Mouse (Mus musculus): ENCODE data around the gene Hnrnpa1. TPM values are rescaled to one million over a fixed set of nuclear protein-coding genes. Genes with fewer than 3 reads are reported as not detected.

The Hnrnpa1 gene
- polyA plus RNA-seq, 1 experiment, result 185 TPM

DNA sequence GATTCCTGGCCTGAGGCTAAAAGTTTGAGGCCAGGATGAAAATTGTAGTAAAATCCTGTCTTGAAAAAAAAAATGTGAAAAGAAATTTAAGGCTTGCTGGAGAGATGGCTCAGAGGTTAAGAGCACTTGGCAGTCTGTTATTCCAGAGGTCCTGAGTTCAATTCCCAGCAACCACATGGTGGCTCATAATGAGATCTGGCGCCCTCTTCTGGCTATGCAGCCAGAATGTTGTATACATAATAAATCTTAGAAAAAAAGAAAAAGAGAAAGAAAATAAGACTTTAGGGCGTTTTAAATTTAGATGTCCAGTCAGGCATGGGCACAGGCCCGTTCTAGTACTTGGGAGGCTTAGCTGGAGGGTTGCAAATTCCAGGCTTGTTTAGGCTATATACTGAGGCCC is 39.5 kb downstream of the Hnrnpa1 start:
- Histone ChIP-seq H3K4me1 (ENCODE audit: control insufficient read depth, insufficient read depth, low read length) (0 out of 2 replicates have a peak, but pooled peaks cover 2% of the 10 kb centered on the region), H3K4me3 (ENCODE audit: insufficient read depth, low read depth, low read length) (no peak overlapping the region), H3K27ac (ENCODE audit: insufficient read depth, low read depth, low read length) (no peak overlapping the region; the same call in 1 of the 2 replicates)
- WGBS, result 54% methylated on average over 3 of the region's 3 CpGs
- TF ChIP-seq POLR2A (IDR thresholded peaks at IDR 0.05; ENCODE audit: insufficient read depth, low read depth, low read length) (no peak), CTCF (IDR thresholded peaks at IDR 0.05; ENCODE audit: insufficient read depth, low read depth, low read length) (no peak)

DNA sequence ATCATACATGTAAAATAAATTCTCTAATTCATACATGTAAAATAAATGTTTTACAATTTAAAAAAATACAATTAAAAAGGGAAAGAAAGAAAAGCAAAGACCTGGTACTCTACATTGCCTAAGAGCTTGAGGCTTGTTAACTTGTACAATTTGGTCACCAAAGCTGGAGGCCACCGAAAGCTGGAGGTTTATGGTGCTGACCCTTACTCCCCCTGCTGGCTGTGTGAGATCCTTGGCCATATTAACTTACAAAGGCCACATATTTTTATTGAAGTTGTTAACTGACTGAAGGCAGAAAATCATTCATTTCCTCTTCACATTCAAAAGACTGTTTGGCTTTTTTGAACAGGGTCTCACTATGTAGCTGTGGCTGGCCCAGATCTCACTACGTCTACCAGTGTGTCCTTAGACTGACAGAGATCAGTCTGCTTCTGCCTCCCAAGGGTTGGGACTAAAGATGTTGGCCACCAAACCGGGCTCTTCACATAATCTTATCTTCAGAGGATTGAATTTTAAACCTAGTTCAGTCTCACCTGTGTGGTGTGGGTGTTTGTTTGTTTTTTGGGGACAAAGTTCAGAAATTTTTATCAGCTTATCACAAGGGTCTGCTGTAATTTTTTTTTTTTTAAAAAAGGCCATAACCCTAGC is 40.7 kb downstream of the Hnrnpa1 start:
- Histone ChIP-seq H3K4me3 (ENCODE audit: insufficient read depth, low read depth, low read length) (no peak overlapping the region), H3K4me1 (ENCODE audit: control insufficient read depth, insufficient read depth, low read length) (peaks cover 7% of the 10 kb centered on the region), H3K27ac (ENCODE audit: insufficient read depth, low read depth, low read length) (no peak overlapping the region)
- TF ChIP-seq POLR2A (IDR thresholded peaks at IDR 0.05; ENCODE audit: insufficient read depth, low read depth, low read length) (no peak), CTCF (IDR thresholded peaks at IDR 0.05; ENCODE audit: insufficient read depth, low read depth, low read length) (no peak)
- WGBS, result 73% methylated on average over 3 of the region's 3 CpGs

DNA sequence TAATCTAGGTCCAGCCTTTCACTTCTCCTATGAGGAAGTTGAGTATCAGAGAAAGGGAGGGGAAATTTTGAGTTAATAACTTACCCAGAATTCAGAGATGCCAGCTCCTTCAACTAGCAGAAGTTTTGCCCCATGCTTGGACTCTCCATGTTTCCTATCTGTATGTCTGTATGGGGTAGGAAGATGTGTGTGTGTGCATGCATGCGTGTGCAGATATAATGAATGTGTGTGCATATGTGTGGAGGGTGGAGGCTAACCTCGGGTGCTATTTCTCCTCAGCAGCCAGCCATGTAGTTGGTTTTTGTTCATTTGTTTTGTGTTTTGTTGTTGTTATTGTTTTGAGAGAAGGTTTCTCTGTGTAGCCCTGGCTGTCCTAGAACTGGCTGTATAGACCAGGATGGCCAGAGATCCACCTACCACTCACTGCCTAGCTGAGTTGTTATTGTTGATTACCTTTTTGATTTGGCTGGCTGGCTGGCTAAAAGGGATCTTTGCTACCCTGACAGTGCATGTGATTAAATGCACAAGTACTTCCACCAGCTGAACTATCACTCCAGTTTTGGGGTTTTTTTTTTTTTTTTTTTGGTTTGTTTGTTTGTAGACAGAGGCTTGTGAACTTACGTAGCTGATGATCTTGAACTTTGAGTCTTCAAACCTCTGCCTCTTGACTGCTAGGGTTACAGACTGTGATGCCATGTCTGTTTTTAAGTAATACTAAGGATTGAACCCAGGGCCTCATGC is 41.4 kb downstream of the Hnrnpa1 start:
- TF ChIP-seq POLR2A (IDR thresholded peaks at IDR 0.05; ENCODE audit: insufficient read depth, low read depth, low read length) (no peak), CTCF (IDR thresholded peaks at IDR 0.05; ENCODE audit: insufficient read depth, low read depth, low read length) (no peak)
- Histone ChIP-seq H3K4me3 (ENCODE audit: insufficient read depth, low read depth, low read length) (no peak overlapping the region), H3K4me1 (ENCODE audit: control insufficient read depth, insufficient read depth, low read length) (peaks cover 7% of the 10 kb centered on the region), H3K27ac (ENCODE audit: insufficient read depth, low read depth, low read length) (no peak overlapping the region)
- 89% methylated on average over 3 of the region's 3 CpGs for WGBS

DNA sequence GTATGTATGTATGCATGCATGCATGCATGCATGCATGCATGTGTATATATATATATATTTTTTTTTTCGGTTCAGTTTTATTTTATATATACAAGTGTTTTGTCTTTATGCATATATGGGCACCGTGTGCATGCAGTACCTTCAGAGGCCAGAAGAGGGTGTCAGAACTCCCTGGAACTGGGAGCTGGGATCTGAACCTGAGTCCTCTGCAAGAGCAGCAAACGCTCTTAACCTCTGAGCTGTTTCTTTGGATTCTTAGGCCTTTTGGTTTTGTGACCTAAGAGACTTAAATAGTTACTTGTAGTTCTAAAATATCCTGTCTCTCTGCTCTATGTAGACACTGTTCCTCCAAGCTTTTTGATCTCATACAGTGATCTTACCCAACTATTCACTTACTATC is 43.8 kb downstream of the Hnrnpa1 start:
- TF ChIP-seq POLR2A (IDR thresholded peaks at IDR 0.05; ENCODE audit: insufficient read depth, low read depth, low read length), result no peak
- TF ChIP-seq CTCF (IDR thresholded peaks at IDR 0.05; ENCODE audit: insufficient read depth, low read depth, low read length), result no peak
- Histone ChIP-seq H3K4me1 (ENCODE audit: control insufficient read depth, insufficient read depth, low read length) (peaks cover 7% of the 10 kb centered on the region), H3K4me3 (ENCODE audit: insufficient read depth, low read depth, low read length) (no peak overlapping the region), H3K27ac (ENCODE audit: insufficient read depth, low read depth, low read length) (no peak overlapping the region)
- WGBS, result 57% methylated on average over 3 of the region's 3 CpGs

DNA sequence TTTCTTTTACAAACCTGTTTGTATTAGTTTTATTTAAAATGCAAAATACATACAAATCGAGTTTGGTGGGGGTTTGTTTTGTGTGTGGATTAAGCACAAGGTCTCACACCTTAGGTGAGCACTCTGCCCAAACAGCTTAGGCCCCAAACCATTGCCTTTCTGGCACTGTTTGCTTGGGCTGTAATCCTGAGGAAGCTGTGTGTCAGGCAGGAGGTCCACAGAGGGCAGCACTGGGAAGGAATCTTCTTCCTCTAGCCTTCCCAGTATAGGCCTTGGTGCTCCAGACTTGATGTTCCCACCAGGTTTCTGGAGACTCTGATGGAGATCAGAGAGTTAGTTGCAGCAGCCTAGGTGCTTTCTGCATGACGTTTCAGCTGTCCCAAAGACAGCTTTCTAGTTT is 44.4 kb downstream of the Hnrnpa1 start:
- Histone ChIP-seq H3K4me3 (ENCODE audit: insufficient read depth, low read depth, low read length) (no peak overlapping the region), H3K27ac (ENCODE audit: insufficient read depth, low read depth, low read length) (no peak overlapping the region), H3K4me1 (ENCODE audit: control insufficient read depth, insufficient read depth, low read length) (peaks cover 7% of the 10 kb centered on the region)
- WGBS, result 24% methylated on average over 2 of the region's 2 CpGs
- TF ChIP-seq CTCF (IDR thresholded peaks at IDR 0.05; ENCODE audit: insufficient read depth, low read depth, low read length) (no peak), POLR2A (IDR thresholded peaks at IDR 0.05; ENCODE audit: insufficient read depth, low read depth, low read length) (no peak)

DNA sequence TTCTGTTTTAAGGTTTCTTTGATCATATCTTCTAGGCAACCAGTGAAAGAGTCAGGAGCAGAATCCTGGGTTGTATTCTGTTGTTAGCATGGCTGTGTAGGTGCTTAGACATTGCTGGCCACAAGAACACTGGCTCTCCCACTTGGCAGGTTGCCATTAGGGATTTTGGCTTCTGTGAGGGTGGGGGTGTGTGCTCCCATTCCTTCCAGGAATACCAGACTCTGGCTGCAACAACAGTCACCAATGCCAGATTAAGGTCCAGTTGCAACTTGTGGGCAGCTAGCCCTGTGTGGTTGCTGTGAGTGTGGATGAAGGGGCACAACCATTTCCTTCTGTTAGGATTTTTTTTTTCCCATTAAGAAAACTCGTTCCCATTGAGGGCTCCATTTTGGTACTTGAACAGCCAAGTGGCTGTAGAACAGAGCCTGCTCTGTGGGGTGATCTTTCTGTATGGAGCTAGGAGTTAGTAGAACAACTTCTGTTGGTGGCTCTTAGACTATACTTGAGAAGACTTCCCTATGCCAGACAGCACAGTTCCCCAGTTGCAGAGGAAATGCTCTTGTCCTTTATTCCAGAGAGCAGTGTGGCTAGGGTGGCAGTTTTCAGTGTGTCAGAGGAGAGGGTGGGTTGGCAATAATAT is 45.7 kb downstream of the Hnrnpa1 start:
- Histone ChIP-seq H3K4me1 (ENCODE audit: control insufficient read depth, insufficient read depth, low read length) (peaks cover 7% of the 10 kb centered on the region), H3K4me3 (ENCODE audit: insufficient read depth, low read depth, low read length) (no peak overlapping the region), H3K27ac (ENCODE audit: insufficient read depth, low read depth, low read length) (no peak overlapping the region)
- TF ChIP-seq POLR2A (IDR thresholded peaks at IDR 0.05; ENCODE audit: insufficient read depth, low read depth, low read length), result no peak
- WGBS, result 19% methylated on average over 1 of the region's 1 CpGs

DNA sequence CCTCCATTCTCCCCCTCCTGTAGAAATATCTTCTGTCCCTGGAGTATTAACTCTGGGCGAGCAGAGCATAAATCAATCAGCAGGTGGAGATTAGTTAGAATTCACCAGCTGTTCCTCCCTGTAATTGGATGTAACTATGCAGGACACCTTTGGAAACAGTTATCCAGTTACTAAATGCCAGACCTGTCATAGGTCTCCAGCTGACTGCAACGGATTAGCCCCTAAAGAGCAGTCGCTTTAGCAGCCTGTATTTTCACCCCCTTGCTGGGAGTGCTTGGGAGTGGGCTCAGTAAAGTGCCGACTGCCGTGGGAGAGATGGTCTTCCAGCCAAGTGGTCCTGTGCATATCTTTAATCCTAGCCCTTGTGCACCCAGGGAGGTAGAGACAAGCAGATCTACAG is 49.4 kb downstream of the Hnrnpa1 start:
- peaks cover 7% of the 10 kb centered on the region for H3K4me1 ChIP-seq (ENCODE audit: control insufficient read depth, insufficient read depth, low read length)
- WGBS, result 41% methylated on average over 5 of the region's 5 CpGs
- no peak for TF ChIP-seq CTCF (IDR thresholded peaks at IDR 0.05; ENCODE audit: insufficient read depth, low read depth, low read length)
- TF ChIP-seq POLR2A (IDR thresholded peaks at IDR 0.05; ENCODE audit: insufficient read depth, low read depth, low read length), result no peak
- no peak overlapping the region for H3K27ac ChIP-seq (ENCODE audit: insufficient read depth, low read depth, low read length)
- no peak overlapping the region for H3K4me3 ChIP-seq (ENCODE audit: insufficient read depth, low read depth, low read length)

DNA sequence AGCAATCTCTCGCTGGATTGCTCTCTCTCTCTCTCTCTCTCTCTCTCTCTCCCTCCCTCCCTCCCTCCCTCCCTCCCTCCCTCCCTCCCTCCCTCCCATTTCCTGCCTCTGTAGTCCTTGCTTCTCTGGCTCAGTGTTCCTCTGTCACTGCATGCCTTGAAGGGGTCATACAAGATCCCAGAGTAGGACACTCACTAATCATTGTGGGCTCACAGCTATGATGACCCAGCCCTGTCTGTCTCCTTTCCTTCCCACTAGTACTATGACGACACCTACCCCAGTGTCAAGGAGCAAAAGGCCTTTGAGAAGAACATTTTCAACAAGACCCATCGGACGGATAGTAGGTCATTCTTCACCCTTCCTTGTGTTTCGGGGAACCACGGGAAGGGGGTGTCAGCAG is 50.2 kb downstream of the Hnrnpa1 start:
- no peak overlapping the region for H3K27ac ChIP-seq (ENCODE audit: insufficient read depth, low read depth, low read length)
- H3K4me3 ChIP-seq (ENCODE audit: insufficient read depth, low read depth, low read length), result no peak overlapping the region
- WGBS, result 80% methylated on average over 6 of the region's 6 CpGs
- H3K4me1 ChIP-seq (ENCODE audit: control insufficient read depth, insufficient read depth, low read length), result peaks cover 4% of the 10 kb centered on the region
- TF ChIP-seq POLR2A (IDR thresholded peaks at IDR 0.05; ENCODE audit: insufficient read depth, low read depth, low read length), result no peak
- no peak for TF ChIP-seq CTCF (IDR thresholded peaks at IDR 0.05; ENCODE audit: insufficient read depth, low read depth, low read length)

DNA sequence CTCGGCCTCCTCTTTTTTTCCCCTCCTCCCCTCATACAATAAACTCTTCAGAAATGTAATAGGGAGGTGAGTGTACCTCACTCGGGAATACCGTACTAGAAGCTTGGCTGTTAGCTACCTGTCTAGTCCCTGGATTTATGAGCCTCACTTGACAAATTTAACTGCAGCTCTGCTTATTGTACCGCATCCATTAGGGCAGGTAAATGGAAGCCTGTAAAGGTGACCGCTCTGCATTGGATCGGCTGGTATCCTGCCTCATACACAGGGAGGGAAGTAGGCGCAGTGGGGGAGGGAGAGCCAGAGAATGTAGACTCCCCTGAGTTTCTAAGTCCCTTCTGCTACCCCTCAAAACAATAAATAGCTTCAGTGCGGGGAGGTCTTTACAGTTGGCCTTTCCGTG is 50.6 kb downstream of the Hnrnpa1 start:
- 93% methylated on average over 9 of the region's 9 CpGs for WGBS
- H3K4me1 ChIP-seq (ENCODE audit: control insufficient read depth, insufficient read depth, low read length), result peaks cover 3% of the 10 kb centered on the region
- TF ChIP-seq CTCF (IDR thresholded peaks at IDR 0.05; ENCODE audit: insufficient read depth, low read depth, low read length) (no peak), POLR2A (IDR thresholded peaks at IDR 0.05; ENCODE audit: insufficient read depth, low read depth, low read length) (no peak)
- H3K4me3 ChIP-seq (ENCODE audit: insufficient read depth, low read depth, low read length), result no peak overlapping the region
- no peak overlapping the region for H3K27ac ChIP-seq (ENCODE audit: insufficient read depth, low read depth, low read length)

Data from olfactory bulb, adult 2 months (tissue).